Mouse (Mus musculus): ENCODE measurements around the gene Fam131a.
"Not testable (repeated sequence)": the region's sequence is repeated elsewhere in the genome, so short reads cannot be mapped to it uniquely, and the experiment has no call there.

Fam131a gene

DNA sequence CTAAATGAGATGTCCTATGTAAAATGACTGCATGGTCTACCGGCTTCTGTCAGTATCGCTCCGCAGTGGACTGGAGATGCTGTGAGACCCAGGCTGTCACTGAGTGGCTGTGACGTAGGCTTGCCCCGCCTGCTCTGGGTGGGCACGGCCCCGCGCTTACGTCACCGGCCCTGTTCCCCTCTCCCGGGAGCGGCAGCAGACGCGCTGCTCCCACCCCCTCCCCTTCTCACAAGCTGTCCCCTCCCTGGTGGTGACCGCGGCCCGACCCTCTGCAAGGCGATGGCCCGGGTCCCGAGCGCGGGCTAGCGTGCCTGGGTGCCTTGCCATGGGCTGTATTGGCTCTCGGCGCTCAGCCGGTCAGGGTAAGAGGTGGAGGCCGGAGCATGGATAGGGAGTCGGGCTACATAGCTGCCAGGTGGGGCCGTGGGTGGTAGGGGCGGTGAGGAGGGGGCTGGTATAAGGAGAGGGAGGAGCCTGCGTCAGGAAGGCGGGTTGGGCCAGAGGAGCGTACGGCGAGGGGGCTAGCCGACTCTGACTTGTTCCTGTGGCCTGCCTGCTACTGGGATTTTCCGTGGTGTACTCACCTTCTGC is at the start of gene Fam131a:
Fam131a (plus strand) TSS at position 131 of the 591 bp plus-strand sequence.
- no peak for DNase-seq (ENCODE audit: low spot score)

DNA sequence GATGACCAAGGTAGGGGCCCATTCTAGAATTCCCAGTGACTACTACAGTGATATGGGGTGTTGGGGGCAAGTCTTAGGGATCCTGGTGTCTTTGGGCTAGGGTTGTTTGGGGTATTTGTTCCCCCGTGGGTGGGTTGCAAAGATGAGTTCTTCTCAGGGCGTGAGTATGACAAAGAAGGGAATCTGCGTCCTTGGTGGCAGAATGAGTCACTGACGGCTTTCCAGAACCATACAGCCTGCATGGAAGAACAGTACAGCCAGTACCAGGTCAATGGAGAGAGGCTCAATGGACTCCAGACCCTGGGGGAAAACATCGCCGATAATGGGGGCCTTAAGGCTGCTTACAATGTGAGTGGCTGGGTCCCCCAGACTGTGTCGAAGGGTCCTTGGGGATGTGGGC is 49.1 kb upstream of the Fam131a start:
- no peak for DNase-seq (ENCODE audit: low spot score)

DNA sequence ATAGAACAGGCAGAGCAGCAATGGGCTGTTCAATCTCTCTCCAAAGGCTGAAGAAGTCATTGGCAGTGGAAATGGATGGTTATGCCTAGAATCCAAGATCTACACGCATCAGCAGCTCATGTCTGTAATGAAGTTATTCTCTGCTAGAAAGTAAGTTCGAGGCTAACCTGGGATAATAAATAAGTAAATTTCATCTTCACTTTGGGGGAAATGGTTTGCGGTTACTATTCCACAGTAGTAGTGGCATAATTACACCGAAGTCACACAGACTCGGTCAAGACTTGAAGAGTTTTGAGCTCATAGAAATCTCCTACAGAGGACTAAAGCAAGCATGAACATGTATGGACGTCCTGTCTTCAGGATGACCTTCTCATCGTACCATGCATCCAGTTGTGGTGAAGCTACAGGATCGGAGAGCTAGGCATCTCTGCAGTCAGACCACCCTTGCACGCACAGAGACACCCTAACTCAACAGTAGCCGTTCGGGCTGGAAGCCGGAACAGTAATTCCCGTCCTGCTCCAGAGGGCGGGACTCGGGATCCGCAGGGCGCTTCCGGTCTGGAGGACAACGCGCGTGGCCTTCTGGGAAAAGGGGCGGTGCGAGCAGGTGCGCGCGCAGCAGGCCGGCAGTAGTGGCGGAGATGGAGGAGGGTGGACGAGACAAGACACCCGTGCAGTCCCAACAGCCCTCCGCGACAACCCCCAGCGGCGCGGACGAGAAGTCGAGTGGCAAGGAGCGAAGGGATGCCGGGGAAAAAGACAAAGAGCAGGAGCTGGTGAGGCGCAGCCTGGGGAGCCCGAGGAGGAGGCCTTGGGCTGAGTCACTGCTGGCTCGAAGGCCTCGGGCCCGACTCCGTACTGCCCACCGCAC is 41.7 kb upstream of the Fam131a start, which contains the start of gene Psmd2:
Psmd2 (plus strand) TSS at position 577 of the 871 bp plus-strand sequence.
- peak; percentile 97 for DNase-seq (ENCODE audit: low spot score)

DNA sequence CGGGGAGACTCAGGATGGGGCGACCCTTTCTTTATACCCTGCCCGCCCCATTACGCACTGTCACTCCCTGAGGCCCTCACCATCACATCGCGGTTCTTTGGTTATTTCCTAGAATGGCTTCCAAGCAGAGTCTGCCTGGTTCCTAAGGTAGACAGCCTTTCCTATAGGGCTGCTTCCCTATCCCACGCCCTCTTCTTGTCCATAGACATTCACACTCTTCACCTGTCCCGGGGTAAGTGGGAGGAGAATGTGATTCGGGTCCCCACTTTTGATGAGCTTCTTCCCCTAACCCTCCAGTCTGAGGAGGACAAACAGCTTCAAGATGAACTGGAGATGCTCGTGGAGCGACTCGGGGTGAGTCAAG is 41.1 kb upstream of the Fam131a start:
- no peak for DNase-seq (ENCODE audit: low spot score)

DNA sequence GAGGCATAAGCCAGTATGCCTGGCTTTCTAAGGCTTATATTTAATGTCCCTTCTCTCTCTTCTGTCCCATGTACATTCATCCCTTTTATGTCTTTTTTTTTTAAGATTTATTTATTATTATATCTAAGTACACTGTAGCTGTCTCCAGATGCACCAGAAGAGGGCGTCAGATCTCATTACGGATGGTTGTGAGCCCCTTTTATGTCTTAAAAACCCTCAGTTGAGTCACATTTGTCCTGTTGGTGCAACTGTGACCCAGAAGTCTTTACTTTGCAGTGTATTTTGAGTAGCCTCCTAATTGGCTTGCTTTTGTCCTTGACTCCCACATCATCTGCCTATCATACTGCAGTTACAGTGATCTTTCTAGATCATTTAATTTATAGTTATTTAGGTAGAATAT is 39.7 kb upstream of the Fam131a start:
- DNase-seq (ENCODE audit: low spot score), result no peak

DNA sequence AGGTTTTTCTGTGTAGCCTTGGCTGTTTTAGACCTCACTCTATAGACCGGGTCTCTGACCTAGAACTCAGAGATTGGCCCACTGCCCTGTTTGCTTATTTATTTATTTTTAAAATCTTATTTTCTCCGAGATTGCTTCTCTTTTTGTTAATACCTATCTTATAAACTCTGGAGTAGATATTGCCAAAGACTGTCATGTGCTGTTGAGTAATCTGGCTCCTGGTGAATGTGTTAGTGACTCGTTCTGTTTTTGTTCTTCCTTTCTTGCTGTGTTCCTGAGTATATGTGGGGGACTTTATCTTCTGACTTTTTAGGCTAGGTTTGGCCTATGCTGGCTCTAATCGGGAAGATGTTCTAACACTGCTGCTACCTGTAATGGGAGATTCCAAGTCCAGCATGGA is 35.4 kb upstream of the Fam131a start:
- no peak for DNase-seq (ENCODE audit: low spot score)

DNA sequence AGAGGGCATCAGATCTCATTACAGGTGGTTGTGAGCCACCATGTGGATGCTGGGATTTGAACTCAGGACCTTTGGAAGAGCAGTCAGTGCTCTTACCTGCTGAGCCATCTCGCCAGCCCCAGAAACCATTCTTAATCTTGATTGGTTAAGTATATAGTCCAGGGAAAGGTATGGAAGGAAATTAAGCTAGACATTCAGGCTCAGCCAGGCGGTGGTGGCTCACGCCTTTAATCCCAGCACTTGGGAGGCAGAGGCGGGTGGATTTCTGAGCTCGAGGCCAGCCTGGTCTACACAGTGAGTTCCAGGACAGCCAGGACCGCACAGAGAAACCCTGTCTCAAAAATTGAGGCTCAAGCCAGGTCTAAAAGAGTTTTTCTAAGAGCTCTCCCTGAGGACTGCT is 25.0 kb upstream of the Fam131a start, which contains the start of gene Eif4g1:
Eif4g1 (plus strand) TSS at position 301 of the 400 bp plus-strand sequence.
- not testable (repeated sequence) for DNase-seq (ENCODE audit: low spot score)

DNA sequence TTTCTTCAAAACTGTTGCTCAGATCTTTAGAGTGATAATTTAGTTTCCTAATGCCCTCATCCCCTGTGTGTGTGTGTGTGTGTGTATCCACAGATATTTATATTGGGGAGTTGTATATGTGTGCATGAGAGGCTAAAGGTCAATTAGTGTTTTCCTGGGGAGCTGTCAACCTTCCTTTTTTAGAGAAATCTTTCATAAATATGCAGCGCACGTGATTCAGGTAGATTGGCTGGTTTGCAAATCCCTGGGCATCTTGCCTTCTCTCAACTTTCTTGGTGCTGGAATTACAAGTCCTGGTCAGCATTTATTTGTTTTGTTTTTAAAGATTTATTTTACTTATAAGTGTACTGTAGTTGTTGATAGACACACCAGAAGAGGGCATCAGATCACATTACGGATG is 22.8 kb upstream of the Fam131a start:
- no peak for DNase-seq (ENCODE audit: low spot score)

DNA sequence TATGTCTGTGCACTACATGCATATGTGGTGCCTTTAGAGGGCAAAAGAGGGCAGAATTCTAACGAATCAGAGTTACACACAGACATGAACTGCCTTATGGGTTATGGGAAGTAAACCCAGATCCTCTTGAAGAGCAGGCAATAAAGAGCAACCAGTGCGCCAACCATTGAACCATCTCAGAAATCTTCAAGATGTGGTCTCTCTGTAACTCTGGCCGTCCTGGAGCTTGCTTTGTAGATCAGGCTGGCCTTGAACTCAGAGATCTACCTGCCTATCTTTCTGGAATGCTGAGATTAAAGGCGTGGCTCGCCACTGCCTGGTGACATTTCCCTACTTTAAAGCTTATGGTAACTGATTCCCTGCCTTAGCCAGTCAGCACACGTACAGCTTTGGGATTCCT is 21.2 kb upstream of the Fam131a start:
- DNase-seq (ENCODE audit: low spot score), result peak; percentile 33

DNA sequence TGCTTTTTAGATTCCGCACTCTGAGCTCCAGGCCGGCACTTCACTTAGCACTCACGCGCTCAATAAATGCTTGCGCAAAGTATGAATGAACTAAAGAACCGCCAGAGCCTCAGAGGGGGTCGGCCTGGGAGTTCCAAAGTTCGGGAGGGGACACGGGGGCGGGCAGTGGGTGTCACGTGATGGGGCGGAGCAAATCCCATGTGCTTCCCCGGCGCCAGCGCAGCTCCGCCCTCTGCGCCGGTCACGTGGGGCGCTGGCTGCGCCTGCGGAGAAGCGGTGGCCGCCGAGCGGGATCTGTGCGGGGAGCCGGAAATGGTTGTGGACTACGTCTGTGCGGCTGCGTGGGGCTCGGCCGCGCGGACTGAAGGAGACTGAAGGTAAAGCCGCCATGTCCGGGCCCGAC is 20.5 kb upstream of the Fam131a start:
- DNase-seq (ENCODE audit: low spot score), result peak; percentile 97

DNA sequence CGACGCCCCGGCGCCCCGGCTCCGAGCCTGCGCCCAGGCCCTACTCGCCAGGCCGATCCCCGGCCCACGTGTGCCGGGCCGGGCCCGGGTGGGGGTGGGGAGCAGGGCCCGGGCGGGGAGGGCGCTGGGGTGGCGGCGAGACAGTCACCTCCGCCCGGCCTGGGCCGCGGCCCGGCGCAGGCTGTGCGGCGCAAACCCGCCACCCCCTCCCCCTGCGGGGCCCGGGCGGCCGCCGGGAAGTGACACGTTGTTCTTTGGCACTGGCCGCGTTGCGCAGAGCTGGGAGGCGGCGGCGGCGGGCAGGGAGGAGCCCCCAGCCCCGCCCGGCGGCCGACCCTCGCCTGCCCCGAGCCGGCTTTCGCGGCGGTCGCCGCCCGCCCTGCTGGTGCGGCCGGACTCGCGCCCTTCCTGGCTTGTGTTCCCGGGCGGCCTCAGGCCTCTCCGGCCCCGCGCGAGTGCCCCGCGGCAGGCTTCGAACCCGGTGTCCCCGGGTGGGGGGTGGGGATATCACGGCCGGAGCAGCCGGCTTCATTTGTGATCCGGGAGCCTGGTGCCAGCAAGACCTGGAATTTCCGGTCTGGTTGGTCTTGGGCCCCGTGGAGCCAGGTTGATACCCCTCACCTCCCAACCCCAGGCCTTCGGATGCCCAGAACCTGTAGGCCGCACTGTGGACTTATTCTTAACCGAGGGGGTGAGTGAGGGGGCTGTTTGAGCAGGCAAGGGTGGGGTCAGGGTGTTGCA is 19.9 kb upstream of the Fam131a start:
- DNase-seq (ENCODE audit: low spot score), result peak; percentile 75

DNA sequence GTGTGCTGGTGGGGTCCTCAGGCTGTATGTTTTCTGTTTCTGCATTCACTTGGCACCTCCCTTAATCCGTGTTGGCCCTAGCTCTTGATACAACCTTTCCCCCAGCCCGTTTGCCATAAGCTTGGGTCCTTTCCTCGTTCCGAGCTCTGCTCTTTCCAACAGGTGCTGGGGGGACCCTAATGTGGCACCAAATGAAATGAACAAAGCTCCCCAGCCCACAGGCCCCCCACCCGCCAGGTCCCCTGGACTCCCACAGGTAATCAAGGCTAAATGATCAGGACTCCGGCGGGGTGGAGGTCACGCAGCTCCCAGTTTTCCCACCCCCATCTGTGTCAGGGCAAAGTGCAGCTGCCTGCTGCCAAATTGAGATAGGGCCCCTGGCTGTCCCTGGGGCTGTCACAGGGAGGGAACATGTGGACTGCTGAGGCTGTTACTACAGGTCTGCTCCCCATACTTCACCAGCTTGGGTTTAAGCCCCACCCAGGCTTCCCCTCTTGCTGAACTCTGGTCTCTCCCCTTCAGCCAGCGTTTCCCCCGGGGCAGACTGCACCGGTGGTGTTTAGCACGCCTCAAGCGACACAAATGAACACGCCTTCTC is 19.2 kb upstream of the Fam131a start:
- DNase-seq (ENCODE audit: low spot score), result peak; percentile 75

DNA sequence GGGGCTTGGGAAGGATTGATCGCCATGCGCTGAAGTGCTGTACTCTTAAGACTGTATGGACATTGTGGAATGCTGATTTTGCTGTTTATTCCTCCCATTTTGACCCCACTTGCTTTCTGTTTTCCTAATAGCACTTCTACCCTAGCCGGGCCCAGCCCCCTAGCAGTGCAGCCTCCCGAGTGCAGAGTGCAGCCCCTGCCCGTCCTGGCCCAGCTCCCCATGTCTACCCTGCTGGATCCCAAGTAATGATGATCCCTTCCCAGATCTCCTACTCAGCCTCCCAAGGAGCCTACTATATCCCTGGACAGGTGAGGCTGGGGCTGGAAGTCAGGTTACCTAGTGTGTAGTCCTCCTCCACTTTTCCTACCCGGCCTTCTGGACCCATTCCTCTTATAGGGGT is 17.8 kb upstream of the Fam131a start:
- no peak for DNase-seq (ENCODE audit: low spot score)

DNA sequence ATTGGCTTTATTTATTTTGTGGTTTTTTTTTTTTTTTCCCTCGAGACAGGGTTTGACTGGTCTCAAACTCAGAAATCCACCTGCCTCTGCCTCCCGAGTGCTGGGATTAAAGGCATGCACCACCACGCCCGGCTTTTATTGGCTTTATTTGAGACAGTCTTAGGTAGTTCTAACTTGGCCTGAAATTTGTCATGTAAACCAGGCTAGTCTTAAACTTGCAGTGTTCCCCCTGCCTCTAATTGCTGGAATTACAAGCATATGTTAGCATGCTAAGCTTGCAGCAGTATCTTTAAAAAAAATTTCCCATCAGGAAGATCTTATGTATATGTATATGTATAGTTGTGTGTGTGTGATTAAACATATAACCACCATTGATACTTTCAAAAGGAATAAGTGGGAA is 16.3 kb upstream of the Fam131a start:
- DNase-seq (ENCODE audit: low spot score), result peak; percentile 39

DNA sequence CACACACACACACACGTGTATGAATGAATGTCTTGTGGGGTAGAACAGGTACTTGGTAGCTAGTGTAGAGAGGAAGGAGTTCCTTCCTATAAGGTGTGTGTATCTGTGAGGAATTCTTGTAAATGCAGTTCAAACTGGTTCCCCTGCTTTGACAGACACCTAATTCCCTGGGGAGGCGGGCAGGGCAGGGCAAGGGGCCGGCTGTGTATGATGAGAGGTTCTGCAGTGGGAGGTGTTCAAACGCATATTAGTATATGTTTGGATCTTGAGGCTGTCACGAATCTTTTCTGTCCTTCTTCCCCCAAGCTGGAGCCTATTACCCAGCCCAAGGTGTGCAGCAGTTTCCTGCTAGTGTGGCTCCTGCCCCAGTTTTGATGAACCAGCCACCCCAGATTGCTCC is 15.7 kb upstream of the Fam131a start:
- DNase-seq (ENCODE audit: low spot score), result no peak

DNA sequence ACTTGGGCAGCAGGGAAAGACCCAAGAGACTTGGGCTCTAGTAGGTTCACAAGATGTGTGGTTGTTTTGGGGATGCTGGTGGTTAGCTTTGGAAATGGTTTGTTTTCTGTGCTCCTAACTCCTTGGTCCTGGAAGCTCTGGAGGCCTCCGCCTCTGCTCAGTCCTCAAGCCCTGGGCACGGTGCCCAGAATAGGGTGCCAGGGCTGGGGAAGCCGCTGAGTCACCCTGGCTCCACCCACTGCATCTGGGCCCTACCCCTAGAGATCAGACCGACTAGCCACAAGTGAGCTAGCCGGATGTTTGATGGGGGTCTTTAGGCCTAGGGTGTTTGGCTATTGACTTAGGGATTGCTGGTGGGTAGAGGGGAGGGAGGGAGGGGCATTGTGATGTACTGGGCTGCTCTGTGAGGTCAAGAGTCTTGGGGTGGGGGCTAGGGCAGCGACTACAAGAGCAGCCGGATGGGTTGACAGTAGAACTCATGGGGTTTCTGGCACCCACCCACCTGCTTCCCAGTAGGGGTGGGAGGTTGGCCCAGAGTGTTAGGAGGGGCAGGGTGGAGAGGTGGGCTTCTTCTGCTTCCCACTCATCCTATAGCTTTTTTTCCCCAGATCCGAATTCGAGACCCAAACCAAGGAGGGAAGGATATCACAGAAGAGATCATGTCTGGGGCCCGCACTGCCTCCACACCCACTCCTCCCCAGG is 14.9 kb upstream of the Fam131a start:
- peak; percentile 98 for DNase-seq (ENCODE audit: low spot score)

DNA sequence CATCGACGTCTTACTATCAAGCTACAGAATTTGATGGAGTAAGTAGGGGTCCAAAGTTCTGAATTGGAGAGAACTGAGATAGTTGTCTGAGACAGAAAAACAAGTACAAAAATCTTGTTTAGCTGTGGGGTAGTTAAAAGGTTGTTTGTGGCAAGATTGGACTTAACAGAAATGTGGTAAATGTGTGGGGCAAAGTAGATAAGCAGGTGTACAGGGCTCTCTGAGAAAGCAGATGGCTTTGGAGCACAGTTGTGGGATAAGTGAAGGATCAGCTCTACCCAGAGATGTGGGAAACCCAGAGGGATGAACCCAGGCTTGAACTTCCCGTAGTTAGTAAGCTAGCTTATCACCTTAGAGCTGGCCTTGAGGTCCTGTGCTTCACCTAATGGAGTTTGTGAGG is 2.3 kb upstream of the Fam131a start:
- DNase-seq (ENCODE audit: low spot score), result no peak

DNA sequence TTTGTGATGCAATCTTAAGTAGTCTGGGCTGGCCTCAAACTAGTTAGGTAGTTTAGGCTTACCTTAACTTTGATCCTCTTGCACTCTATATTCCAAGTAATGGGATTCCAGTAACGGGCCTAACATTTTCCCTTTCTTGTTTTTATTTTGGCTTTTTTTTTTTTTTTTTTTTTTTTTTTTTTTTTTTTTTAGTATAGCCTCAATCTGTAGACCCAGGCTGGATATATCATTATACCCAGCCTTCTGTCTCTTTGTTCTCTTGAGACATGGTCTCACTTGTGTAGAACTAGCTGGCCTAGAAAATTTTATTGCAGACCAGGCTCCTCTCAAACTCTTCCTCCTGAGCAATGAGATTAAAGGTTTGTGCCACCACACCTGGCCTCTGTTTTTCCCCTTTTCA is 1.4 kb upstream of the Fam131a start:
- DNase-seq (ENCODE audit: low spot score), result no peak

DNA sequence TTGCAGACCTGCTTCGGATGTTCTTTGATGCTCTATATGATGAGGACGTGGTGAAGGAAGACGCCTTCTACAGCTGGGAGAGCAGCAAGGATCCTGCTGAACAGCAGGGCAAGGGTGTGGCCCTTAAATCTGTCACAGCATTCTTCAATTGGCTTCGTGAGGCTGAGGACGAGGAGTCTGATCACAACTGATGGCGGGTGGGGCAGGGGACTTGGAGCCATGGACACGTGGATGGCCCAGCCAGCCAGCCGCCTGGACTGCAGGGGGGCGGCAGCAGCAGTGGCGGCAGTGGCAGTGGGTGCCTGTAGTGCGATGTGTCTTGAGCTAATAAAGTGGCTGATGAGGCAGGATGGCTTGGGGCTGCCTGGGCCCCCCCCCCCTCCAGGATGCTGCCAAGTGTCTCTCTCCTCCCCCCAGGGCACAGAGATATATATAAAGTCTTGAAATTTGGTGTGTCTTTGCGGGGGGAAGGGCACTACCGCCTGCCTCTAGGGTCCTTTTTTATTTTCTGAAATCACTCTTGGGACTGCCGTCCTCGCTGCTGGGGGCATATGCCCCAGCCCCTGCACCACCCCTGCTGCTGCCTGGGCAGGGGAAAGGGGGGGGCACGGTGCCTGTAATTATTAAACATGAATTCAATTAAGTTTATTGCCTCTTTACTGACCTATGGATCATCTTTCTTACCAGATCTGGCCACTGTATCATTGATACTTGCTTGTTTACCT is 638 bp upstream of the Fam131a start:
- no peak for DNase-seq (ENCODE audit: low spot score)

DNA sequence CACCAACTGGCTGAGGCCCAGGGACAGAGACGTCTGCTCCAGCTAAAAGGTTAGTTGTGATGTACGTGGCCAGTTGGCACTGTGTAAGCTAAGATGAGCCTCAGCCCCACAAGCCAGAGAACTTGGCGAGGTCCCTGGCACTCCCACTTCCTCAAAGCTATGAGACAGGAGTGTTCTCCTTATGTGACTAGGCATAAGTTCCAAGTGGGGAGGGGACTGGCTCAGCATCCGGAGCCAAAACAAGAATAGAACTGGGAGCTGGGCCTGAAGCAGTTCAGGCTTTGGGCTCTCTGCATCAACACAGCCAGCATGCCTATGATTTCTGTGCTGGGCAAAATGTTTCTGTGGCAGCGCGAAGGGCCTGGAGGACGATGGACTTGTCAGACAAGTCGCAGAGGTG is 1.7 kb downstream of the Fam131a start:
- peak; percentile 65 for DNase-seq (ENCODE audit: low spot score)
